Mouse (Mus musculus) embryo, embryonic 11 days (tissue): ENCODE results near the gene Siglece.
"Not testable (repeated sequence)": the region's sequence is repeated elsewhere in the genome, so short reads cannot be mapped to it uniquely, and the experiment has no call there.

Source experiments
- DNase-seq: peaks from one replicate; pipeline ENCODE4 v3.0.0-alpha.2; 2015

Siglece gene

GRCm38 (mm10) chr7:43660002-43660401, at the start of gene Siglece:
TSS of gene Siglece (minus strand) at chr7:43660161.
- DNase-seq = no peak

- DNase-seq = no peak
These were observed 30.2 kb upstream of the Siglece start, which contains the start of gene Klk14 for GRCm38 (mm10) chr7:43690118-43690517. TSS of gene Klk14 (plus strand) at chr7:43690418.

GRCm38 (mm10) chr7:43685088-43685487, 25.1 kb upstream of the Siglece start:
- DNase-seq = no peak

DNA sequence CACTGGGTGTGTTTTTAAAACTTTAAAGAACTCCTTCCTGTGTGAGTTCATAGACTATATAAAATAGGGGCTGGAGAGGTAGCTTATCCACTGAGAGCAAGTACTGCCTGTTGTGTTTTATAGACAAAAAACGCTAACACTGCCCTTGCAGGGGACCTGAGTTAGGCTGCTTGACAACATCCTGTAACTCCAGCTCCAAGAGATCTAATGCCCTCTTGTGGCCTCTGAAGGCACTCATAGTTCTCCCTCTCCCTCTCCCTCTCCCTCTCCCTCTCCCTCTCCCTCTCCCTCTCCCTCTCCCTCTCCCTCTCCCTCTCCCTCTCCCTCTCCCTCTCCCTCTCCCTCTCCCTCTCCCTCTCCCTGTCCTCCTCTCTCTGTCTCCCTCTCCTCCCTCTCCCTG, 22.6 kb upstream of the Siglece start:
- DNase-seq = peak; percentile 12

DNA sequence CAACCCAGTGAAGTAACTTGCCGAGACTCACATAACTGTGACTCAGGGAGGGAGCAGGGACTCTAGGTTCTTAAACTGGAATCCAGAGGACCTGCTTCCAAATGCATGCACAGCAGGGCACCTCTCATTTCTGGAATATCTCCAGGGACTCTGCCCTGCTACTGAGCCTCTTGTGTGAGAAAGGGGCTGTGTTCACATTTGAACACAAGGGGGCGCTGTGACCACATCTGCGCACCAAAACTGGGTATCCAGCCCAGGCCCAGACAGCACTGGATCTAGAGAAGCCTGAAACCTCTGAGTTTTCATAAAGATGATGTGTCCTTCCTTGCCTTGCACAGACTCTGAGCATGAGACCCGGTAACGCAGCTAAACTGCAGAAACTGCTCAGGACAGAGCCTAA, 21.0 kb upstream of the Siglece start:
- DNase-seq = peak; percentile 72

- DNase-seq = peak; percentile 30
These were observed 18.6 kb upstream of the Siglece start for GRCm38 (mm10) chr7:43678517-43678916.

DNA sequence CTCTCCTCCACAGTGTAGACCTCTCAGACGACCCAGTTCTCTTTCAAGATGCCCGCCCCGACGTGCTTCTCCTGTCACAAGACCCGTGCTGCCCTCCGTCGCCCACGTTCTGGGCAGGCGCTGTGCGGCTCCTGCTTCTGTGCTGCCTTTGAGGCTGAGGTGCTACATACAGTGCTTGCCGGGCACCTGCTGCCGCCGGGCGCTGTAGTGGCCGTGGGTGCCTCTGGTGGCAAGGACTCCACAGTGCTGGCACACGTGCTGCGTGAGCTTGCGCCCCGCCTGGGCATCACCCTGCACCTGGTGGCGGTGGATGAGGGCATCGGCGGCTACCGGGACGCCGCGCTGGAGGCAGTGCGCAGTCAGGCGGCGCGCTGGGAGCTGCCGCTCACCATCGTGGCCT, 15.1 kb upstream of the Siglece start:
- no peak for DNase-seq

DNA sequence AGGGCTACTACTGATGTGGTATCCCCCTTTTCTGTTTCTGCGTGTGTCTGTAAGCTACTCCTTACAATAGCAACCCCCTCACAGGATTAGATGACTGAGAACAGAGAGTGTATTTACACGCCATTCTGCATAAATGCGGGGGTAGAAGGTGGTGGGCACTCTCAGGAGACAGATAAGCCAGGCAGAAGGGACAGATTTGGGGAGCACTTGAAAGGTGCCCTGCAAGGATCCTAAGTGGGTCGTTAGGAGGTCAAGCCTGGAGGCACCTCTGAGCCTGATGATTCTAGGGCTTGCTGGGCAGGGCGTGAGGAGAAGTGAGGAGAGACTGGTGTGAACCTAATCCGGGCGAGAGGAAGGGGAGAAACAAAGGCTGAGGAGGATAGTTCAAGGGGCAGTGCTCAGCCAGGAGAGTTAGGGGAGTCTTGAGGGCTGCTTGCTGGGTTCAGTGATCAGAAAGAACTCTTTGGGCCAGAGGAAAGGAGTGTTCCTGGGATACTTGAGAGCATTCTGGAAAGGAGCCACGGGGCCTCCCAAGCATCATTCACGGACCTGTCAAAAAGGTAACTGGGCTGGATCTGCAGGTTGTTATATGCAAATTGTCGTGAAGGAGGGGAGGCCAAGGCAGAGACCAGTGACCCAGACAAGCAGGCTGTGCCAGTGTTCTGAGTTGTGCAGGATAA, 12.8 kb upstream of the Siglece start:
- peak; percentile 19 for DNase-seq

DNA sequence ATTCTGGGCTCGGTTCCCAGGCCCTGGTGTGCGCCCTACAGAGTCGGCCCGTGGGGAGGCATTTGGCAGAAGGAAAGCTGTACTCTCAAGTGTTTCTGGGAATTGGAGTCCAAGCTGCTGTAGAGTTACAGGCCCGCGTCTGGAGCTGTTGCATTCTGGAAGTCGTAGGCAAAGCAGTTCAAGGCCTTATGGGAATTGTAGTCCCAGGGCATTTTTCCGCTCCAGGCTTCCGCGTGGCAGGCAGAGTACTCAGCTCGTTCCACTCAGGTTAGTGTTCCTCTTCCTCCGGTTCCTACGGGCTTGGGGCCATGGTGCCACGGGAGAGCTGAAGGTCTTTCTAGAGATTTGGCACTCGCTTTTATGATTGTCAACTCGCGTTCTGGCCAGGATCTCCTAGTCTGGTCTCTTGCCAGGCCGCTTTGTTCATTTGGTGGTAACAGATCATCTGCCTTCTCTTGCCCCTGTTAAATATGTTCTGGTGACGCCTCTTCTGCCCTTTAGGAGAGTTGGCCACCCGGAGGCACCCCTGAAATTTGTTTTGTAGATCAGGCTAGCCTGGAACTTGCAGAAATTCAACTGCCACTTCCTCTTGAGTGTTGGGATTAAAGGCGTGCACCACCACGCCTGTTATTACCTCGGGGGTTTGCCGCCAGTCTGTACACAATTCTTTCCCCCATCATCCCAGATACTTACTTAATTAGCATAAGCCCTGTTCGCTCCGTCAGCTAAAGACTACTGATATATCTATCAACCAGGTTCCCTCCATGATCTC, 12.0 kb upstream of the Siglece start, which contains the start of gene Ctu1:
Ctu1 (plus strand) TSS at position 208 of the 772 bp plus-strand sequence.
- peak; percentile 93 for DNase-seq

DNA sequence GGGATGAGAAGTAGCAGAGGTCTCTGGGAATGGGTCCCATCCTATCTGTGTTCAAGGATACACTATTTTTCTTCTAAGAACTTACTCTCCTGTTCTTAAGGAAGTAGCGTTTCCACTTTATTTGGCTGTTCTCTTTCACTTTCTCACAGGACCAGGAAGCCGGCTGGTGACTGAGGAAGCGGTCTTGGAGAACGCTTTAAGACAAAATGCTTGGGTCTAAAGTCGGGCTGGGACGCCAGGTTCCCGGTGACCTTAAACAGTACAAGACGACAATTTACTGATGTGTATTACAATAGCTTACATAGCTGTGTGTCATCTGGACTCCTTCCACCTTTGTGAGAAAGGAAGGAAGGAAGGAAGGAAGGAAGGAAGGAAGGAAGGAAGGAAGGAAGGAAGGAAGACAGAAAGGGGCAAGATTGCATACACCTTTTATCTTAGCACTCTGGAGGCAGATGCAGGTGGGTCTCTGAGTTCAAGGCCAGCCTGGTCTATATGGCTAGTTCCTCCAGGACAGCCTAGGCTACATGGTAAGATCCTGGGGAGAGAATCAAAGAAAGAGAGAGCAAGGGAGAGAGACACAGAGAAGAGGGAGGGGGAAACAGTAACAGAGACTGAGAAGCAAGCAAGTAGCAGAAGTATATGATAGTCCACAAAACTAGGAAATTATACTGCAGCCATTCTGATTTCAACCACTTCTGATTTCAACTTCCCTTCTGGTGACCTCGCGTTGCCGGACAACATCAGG, 11.3 kb upstream of the Siglece start:
- no peak for DNase-seq

DNA sequence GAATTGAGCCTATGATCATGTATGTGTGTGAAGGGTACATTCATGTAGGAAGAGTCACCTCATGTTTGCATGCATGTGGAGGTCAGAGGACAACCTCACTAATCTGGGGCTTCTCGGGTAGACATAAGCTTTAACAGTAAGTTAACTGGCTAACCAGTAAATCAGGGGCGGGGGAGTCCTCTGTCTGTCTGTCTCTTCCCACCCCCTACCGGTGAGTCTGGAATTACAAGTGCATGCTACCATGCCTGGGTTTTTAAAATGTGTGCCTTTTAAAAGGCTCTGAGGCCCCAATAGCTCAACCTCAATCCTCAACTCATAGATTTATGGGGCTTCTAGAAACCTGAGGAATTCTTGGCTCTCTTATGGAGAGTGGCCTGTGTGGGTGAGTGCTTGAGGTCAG, 8.6 kb upstream of the Siglece start:
- DNase-seq = peak; percentile 45

DNA sequence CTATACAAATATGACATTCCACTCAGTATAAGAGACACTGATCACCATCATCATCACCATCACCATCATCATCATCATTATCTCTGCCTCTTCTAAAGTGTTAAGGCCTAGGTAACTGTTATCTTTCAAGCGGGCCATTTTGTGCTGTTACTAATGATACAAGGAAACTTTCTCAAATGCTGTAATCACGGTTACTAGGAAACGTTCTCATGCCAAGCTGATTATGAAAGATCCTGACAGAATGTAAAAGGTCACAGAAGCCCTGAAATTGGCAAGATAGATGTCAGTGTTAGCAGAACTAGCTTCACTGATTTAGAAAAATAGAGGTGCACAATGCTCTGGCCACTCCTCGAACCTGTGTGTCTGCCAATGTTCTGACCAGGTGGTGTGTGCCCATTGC, 7.3 kb upstream of the Siglece start:
- DNase-seq = not testable (repeated sequence)

DNA sequence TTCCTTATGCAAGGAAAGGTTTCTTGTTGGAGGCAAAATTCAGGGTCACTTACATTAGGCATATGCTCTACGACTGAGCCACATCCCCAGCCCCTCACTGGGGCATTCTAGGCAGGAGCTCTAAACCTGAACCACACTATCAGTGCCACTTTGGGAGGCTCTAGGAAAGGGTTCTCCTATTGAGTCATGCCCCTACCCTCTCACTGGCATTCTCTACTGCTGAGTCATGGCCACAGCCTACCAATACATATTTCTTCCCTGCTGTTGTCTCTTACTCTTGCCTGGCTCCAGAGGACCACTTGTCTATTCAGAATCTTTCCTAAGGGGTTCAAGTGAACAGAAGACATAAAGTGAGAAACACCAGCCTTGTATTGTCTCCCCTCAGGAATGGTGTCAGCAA, 2.8 kb upstream of the Siglece start:
- no peak for DNase-seq

DNA sequence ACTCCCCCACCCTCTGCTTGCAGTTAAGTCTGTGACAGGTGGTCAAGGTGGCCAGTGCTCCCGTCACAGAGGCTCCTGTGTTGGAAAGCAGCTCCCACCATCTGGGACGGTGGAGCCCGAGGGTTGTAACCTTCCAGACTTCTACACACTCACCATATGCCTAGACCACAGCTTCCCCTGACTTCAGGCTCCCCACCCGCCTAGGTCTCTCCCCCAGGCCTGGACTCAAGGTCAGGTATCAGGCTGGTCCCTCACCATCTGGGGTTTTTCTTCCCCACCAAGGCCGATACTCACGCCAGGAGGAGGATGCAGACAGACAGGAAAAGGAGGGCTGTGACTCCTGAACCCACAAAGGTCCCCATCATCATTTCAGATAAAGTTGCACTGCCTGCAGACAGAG, 3.7 kb downstream of the Siglece start:
- DNase-seq = no peak

GRCm38 (mm10) chr7:43654519-43654918, 5.4 kb downstream of the Siglece start:
- DNase-seq = no peak

DNA sequence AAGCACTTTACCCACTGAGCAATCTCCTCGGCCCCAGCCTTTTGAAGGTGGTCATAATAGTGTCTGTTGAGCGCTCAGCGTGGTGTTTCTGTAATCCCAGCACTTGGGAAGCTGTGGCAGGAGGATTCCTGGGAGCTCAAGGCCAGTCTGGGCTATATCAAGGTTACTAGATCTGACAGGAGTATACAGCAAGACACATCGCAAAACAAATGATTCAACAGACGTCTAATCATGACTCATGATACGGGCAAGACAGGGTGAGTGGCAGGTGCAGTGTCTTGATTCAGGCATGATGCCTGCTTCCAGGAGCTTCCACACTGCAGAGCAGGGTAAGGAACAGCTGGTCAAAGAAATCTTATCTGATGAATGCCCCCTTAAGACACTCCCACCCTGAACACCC, 7.3 kb downstream of the Siglece start:
- no peak for DNase-seq

GRCm38 (mm10) chr7:43643046-43643652, 16.8 kb downstream of the Siglece start:
- no peak for DNase-seq

GRCm38 (mm10) chr7:43642587-43642986, 17.4 kb downstream of the Siglece start:
- DNase-seq = no peak

- DNase-seq = no peak
These were observed 22.8 kb downstream of the Siglece start for GRCm38 (mm10) chr7:43637118-43637517.

DNA sequence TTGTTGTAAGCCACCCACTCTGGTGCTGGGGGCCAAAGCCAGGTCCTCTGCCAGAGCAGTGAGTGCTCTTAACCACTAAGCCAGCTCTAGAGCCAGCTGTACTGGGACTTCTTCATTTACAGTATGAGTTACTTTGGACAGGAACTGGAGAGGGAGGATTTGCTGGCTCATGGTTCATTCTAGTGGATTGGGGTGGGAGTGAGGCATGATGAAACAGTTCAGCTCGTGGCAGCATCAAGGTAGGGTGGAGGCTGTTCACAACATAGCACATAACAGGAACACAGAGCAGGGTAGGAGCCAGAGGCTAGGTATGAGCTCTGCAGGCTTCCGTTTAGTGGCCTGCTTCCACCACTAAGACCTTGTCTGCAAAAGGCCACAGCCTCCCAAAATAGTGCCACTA, 23.8 kb downstream of the Siglece start:
- no peak for DNase-seq

- no peak for DNase-seq
These were observed 25.5 kb downstream of the Siglece start, which contains the start of gene Ceacam18 for GRCm38 (mm10) chr7:43634500-43634899. TSS of gene Ceacam18 (plus strand) at chr7:43634707.

- no peak for DNase-seq
These were observed 26.0 kb downstream of the Siglece start for GRCm38 (mm10) chr7:43633940-43634339.

DNA sequence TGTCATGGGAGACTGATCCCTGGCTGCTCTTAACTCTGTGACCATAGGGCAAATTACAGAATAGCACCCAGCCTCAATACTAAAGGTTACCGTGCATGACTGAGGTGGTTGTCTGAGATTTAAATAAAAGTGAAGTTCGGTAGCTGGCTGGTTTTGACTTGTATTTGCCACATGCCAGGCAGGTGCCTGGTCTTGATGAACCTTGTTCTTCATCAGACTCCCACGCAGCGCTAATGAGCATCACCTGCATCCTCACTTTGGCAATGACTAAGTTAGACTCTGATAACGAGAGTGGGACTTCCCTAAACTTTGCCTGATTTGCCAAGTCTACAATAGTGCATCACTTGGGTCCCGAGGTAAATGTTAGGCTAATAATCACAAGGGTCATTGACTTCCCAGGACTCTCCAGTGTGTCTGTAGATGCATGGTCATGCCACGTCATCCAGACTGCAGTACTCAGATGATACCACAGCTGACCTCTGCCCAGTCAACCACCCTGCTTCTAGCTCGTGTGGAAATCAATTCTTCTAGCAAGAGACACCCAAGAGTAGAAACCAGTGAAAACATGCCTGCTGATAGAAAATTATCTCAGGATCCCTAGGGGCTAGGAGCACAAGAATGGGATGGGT, 34.1 kb downstream of the Siglece start:
- DNase-seq = no peak
